Mouse (Mus musculus): ENCODE measurements around the gene 9030612E09Rik. TPM values are rescaled to one million over a fixed set of nuclear protein-coding genes. Genes with fewer than 3 reads are reported as not detected.
A peak's percentile ranks its signal among the peaks of the same experiment; 100 is the strongest.

Gene 9030612E09Rik
- polyA plus RNA-seq (2012; fragmentation: generic; extraction: Trizol): 0.22 TPM
- long read RNA-seq, experiment 1: 0 reads
- long read RNA-seq, experiment 2: 0 reads

GRCm38 (mm10) chr10:43174326-43175155 is at the start of gene 9030612E09Rik, which contains the start of gene Sobp:
9030612E09Rik (plus strand) TSS chr10:43174704.
Sobp (minus strand) TSS chr10:43174530.
- H3ac ChIP-seq (ENCODE audit: control insufficient read depth, insufficient read length, low read depth): peak within 1 kb of the TSS; percentile 71
- H3K4me3 ChIP-seq (ENCODE audit: insufficient read depth, poor library complexity, severe bottlenecking): peak within 1 kb of the TSS; percentile 34
- TF ChIP-seq CEBPB (IDR thresholded peaks at IDR 0.05; ENCODE audit: low read depth) (no peak), CTCF (IDR thresholded peaks at IDR 0.05; ENCODE audit: control insufficient read depth, insufficient read depth, insufficient read length) (no peak), USF1 (IDR thresholded peaks at IDR 0.05; ENCODE audit: low read depth) (no peak), MYOG (IDR thresholded peaks at IDR 0.05; ENCODE audit: control insufficient read depth, extremely low read depth, insufficient read length) (no peak)
- no peaks in the 10 kb centered on the region for H3K79me3 ChIP-seq (ENCODE audit: low read depth)
- H3K27me3 ChIP-seq (ENCODE audit: control insufficient read depth, insufficient read depth, insufficient read length): peaks cover 4% of the 10 kb centered on the region
- H3K79me2 ChIP-seq (ENCODE audit: control insufficient read depth, insufficient read depth): no peaks in the 10 kb centered on the region
- no peaks in the 10 kb centered on the region for H3K36me3 ChIP-seq (ENCODE audit: control insufficient read depth, insufficient read depth)

- H3K79me3 ChIP-seq (ENCODE audit: low read depth): no peaks in the 10 kb centered on the region
- H3K27me3 ChIP-seq (ENCODE audit: control insufficient read depth, insufficient read depth, insufficient read length): no peaks in the 10 kb centered on the region
- H3K4me3 ChIP-seq (ENCODE audit: insufficient read depth, poor library complexity, severe bottlenecking): no peak overlapping the region
- no peaks in the 10 kb centered on the region for H3K79me2 ChIP-seq (ENCODE audit: control insufficient read depth, insufficient read depth)
- TF ChIP-seq MYOG (IDR thresholded peaks at IDR 0.05; ENCODE audit: control insufficient read depth, extremely low read depth, insufficient read length) (no peak), USF1 (IDR thresholded peaks at IDR 0.05; ENCODE audit: low read depth) (no peak), FOSL1 (IDR thresholded peaks at IDR 0.05; ENCODE audit: insufficient read depth, low read length, poor library complexity, severe bottlenecking) (no peak), CEBPB (IDR thresholded peaks at IDR 0.05; ENCODE audit: low read depth) (no peak), MAX (IDR thresholded peaks at IDR 0.05) (no peak), CTCF (IDR thresholded peaks at IDR 0.05; ENCODE audit: control insufficient read depth, insufficient read depth, insufficient read length) (no peak), MYOD1 (IDR thresholded peaks at IDR 0.05; ENCODE audit: control insufficient read depth, insufficient read length, low read depth) (no peak)
- H3K36me3 ChIP-seq (ENCODE audit: control insufficient read depth, insufficient read depth): no peaks in the 10 kb centered on the region
- H3ac ChIP-seq (ENCODE audit: control insufficient read depth, insufficient read length, low read depth): no peak overlapping the region
Observed at GRCm38 (mm10) chr10:43128750-43129149, 45.8 kb upstream of the 9030612E09Rik start.

DNA sequence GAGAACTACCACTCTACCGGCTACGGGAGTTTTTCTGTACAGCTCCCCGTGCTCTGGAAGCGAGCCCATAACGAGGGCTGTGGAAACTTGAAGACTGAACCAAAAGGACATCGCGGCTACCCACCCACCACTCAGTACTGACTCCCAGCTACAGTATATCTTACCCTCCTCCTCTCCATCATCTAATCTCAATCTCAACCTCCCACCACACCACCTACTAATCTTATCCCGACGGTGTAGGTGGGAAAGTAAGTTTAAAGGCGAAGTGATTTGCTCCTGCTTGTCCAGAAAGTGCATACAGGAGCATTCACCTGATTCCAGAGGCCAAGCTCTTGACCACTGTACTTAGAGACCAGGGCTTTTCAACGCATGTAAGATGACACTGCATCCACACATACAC is 40.5 kb upstream of the 9030612E09Rik start:
- Histone ChIP-seq H3K27me3 (ENCODE audit: control insufficient read depth, insufficient read depth, insufficient read length) (no peaks in the 10 kb centered on the region), H3K36me3 (ENCODE audit: control insufficient read depth, insufficient read depth) (no peaks in the 10 kb centered on the region)

GRCm38 (mm10) chr10:43143173-43143572 is 31.3 kb upstream of the 9030612E09Rik start:
- peak; percentile 25 for TF ChIP-seq MYOD1 (IDR thresholded peaks at IDR 0.05; ENCODE audit: control insufficient read depth, insufficient read length, low read depth)
- TF ChIP-seq MYOG (IDR thresholded peaks at IDR 0.05; ENCODE audit: control insufficient read depth, extremely low read depth, insufficient read length): no peak
- Histone ChIP-seq H3K79me2 (ENCODE audit: control insufficient read depth, insufficient read depth) (no peaks in the 10 kb centered on the region), H3ac (ENCODE audit: control insufficient read depth, insufficient read length, low read depth) (no peak overlapping the region), H3K27me3 (ENCODE audit: control insufficient read depth, insufficient read depth, insufficient read length) (no peaks in the 10 kb centered on the region), H3K36me3 (ENCODE audit: control insufficient read depth, insufficient read depth) (no peaks in the 10 kb centered on the region), H3K4me3 (ENCODE audit: insufficient read depth, poor library complexity, severe bottlenecking) (no peak overlapping the region), H3K79me3 (ENCODE audit: low read depth) (no peaks in the 10 kb centered on the region)

More for the DNA sequence above, 40.5 kb upstream of the 9030612E09Rik start:
- no peak for TF ChIP-seq CTCF (IDR thresholded peaks at IDR 0.05; ENCODE audit: control insufficient read depth, insufficient read depth, insufficient read length)
- TF ChIP-seq MAX (IDR thresholded peaks at IDR 0.05): no peak
- TF ChIP-seq MYOG (IDR thresholded peaks at IDR 0.05; ENCODE audit: control insufficient read depth, extremely low read depth, insufficient read length): no peak
- TF ChIP-seq USF1 (IDR thresholded peaks at IDR 0.05; ENCODE audit: low read depth): no peak
- TF ChIP-seq FOSL1 (IDR thresholded peaks at IDR 0.05; ENCODE audit: insufficient read depth, low read length, poor library complexity, severe bottlenecking): no peak
- no peak for TF ChIP-seq MYOD1 (IDR thresholded peaks at IDR 0.05; ENCODE audit: control insufficient read depth, insufficient read length, low read depth)
- TF ChIP-seq CEBPB (IDR thresholded peaks at IDR 0.05; ENCODE audit: low read depth): no peak
- Histone ChIP-seq H3K79me3 (ENCODE audit: low read depth) (no peaks in the 10 kb centered on the region), H3K4me3 (ENCODE audit: insufficient read depth, poor library complexity, severe bottlenecking) (no peak overlapping the region), H3ac (ENCODE audit: control insufficient read depth, insufficient read length, low read depth) (no peak overlapping the region), H3K79me2 (ENCODE audit: control insufficient read depth, insufficient read depth) (no peaks in the 10 kb centered on the region)

- no peak overlapping the region for H3ac ChIP-seq (ENCODE audit: control insufficient read depth, insufficient read length, low read depth)
- H3K36me3 ChIP-seq (ENCODE audit: control insufficient read depth, insufficient read depth): no peaks in the 10 kb centered on the region
- H3K79me3 ChIP-seq (ENCODE audit: low read depth): no peaks in the 10 kb centered on the region
- no peak overlapping the region for H3K4me3 ChIP-seq (ENCODE audit: insufficient read depth, poor library complexity, severe bottlenecking)
- H3K27me3 ChIP-seq (ENCODE audit: control insufficient read depth, insufficient read depth, insufficient read length): no peaks in the 10 kb centered on the region
- no peak for TF ChIP-seq CEBPB (IDR thresholded peaks at IDR 0.05; ENCODE audit: low read depth)
- no peak for TF ChIP-seq CTCF (IDR thresholded peaks at IDR 0.05; ENCODE audit: control insufficient read depth, insufficient read depth, insufficient read length)
- no peak for TF ChIP-seq MYOD1 (IDR thresholded peaks at IDR 0.05; ENCODE audit: control insufficient read depth, insufficient read length, low read depth)
- no peaks in the 10 kb centered on the region for H3K79me2 ChIP-seq (ENCODE audit: control insufficient read depth, insufficient read depth)
Observed at GRCm38 (mm10) chr10:43148456-43148855, 26.0 kb upstream of the 9030612E09Rik start.

DNA sequence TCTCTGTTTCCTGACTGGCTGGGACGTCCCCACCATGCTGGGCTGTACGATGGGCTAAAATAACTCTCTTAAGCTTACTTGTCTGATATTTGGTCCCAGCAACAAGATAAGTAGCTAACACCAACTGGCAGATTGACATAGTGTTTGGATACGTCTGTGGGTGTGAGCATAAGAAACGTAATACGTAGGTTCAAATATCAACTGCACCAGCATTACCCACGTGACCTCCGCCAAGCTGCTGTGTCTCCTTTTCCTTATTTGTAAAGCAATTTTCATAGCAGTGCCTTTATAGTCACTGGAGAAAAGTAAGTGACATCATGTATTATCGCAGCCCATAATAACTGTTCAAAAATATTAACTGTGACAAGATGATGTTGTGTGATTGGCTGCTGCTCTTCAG is 21.9 kb upstream of the 9030612E09Rik start:
- no peaks in the 10 kb centered on the region for H3K79me3 ChIP-seq (ENCODE audit: low read depth)
- TF ChIP-seq USF1 (IDR thresholded peaks at IDR 0.05; ENCODE audit: low read depth) (peak; percentile 34), CEBPB (IDR thresholded peaks at IDR 0.05; ENCODE audit: low read depth) (no peak), MYOD1 (IDR thresholded peaks at IDR 0.05; ENCODE audit: control insufficient read depth, insufficient read length, low read depth) (no peak)
- no peaks in the 10 kb centered on the region for H3K79me2 ChIP-seq (ENCODE audit: control insufficient read depth, insufficient read depth)
- no peak overlapping the region for H3K4me3 ChIP-seq (ENCODE audit: insufficient read depth, poor library complexity, severe bottlenecking)
- no peaks in the 10 kb centered on the region for H3K36me3 ChIP-seq (ENCODE audit: control insufficient read depth, insufficient read depth)
- no peaks in the 10 kb centered on the region for H3K27me3 ChIP-seq (ENCODE audit: control insufficient read depth, insufficient read depth, insufficient read length)
- no peak overlapping the region for H3ac ChIP-seq (ENCODE audit: control insufficient read depth, insufficient read length, low read depth)

Measured in C2C12 (cell line).